Mouse (Mus musculus) adrenal gland (tissue): ENCODE data around the gene Hes5.

Source experiments
- intact Hi-C: fragments of 180-260 bp; cut with DNase I; formaldehyde crosslinking; loops from one replicate; pipeline ENCODE4 v1.15.1; 2025

Gene Hes5

GRCm38 (mm10) chr4:154941831-154942230 lies 18.9 kb upstream of the Hes5 start:
- intact Hi-C loops = no loop called here

GRCm38 (mm10) chr4:154942632-154943322 lies 17.9 kb upstream of the Hes5 start:
- intact Hi-C loops = no loop called here

- intact Hi-C loops = loop anchor here (2.0 kb wide), 1 partner anchor 67 kb away; no protein-coding TSS in a partner anchor
Measured at GRCm38 (mm10) chr4:154943323-154944039, 17.2 kb upstream of the Hes5 start.

- intact Hi-C loops = loop anchor here (2.0 kb wide), 1 partner anchor 67 kb away; no protein-coding TSS in a partner anchor
Measured at GRCm38 (mm10) chr4:154944121-154944590, 16.6 kb upstream of the Hes5 start.

GRCm38 (mm10) chr4:154946319-154946718 lies 14.4 kb upstream of the Hes5 start:
- intact Hi-C loops = loop anchor here (5.0 kb wide), 2 partner anchors 41 to 116 kb away; no protein-coding TSS in a partner anchor

GRCm38 (mm10) chr4:154948066-154948939 lies 12.4 kb upstream of the Hes5 start:
- intact Hi-C loops = loop anchor here (5.0 kb wide), 2 partner anchors 39 to 114 kb away; no protein-coding TSS in a partner anchor

- intact Hi-C loops = loop anchor here (5.0 kb wide), 2 partner anchors 38 to 113 kb away; no protein-coding TSS in a partner anchor
Measured at GRCm38 (mm10) chr4:154948940-154949588, 11.7 kb upstream of the Hes5 start.

- intact Hi-C loops = loop anchor here (5.0 kb wide), 2 partner anchors 38 to 113 kb away; no protein-coding TSS in a partner anchor
Measured at GRCm38 (mm10) chr4:154949589-154949982, 11.1 kb upstream of the Hes5 start.

GRCm38 (mm10) chr4:154952461-154953241 lies 8.1 kb upstream of the Hes5 start:
- intact Hi-C loops = no loop called here

GRCm38 (mm10) chr4:154956604-154957003 lies 4.1 kb upstream of the Hes5 start:
- intact Hi-C loops = no loop called here

GRCm38 (mm10) chr4:154957289-154957993 lies 3.3 kb upstream of the Hes5 start:
- intact Hi-C loops = no loop called here

GRCm38 (mm10) chr4:154958171-154958570 lies 2.6 kb upstream of the Hes5 start:
- intact Hi-C loops = no loop called here

- intact Hi-C loops = no loop called here
Measured at GRCm38 (mm10) chr4:154958621-154959020, 2.1 kb upstream of the Hes5 start.

- intact Hi-C loops = no loop called here
Measured at GRCm38 (mm10) chr4:154960021-154960689, 568 bp upstream of the Hes5 start.

GRCm38 (mm10) chr4:154961226-154961738 lies 559 bp downstream of the Hes5 start:
- intact Hi-C loops = no loop called here

GRCm38 (mm10) chr4:154961911-154962310 lies 1.2 kb downstream of the Hes5 start:
- intact Hi-C loops = no loop called here

GRCm38 (mm10) chr4:154962683-154963082 lies 2.0 kb downstream of the Hes5 start:
- intact Hi-C loops = no loop called here

- intact Hi-C loops = no loop called here
Measured at GRCm38 (mm10) chr4:154963190-154963836, 2.6 kb downstream of the Hes5 start.
